Mouse (Mus musculus): ENCODE data around the gene Tmem167b.
"Not testable (repeated sequence)": the region's sequence is repeated elsewhere in the genome, so short reads cannot be mapped to it uniquely, and the experiment has no call there.

The Tmem167b gene

GRCm38 (mm10) chr3:108562133-108562730, at the start of gene Tmem167b:
Gene Tmem167b (minus strand): TSS chr3:108562466.
- DNase-seq = peak; percentile 100

GRCm38 (mm10) chr3:108608906-108609305, 46.6 kb upstream of the Tmem167b start:
- DNase-seq = no peak

- DNase-seq = no peak
Measured at GRCm38 (mm10) chr3:108591530-108592522, 29.6 kb upstream of the Tmem167b start.

- DNase-seq = peak; percentile 100
Measured at GRCm38 (mm10) chr3:108590786-108591529, 28.7 kb upstream of the Tmem167b start, which contains the start of gene Wdr47. Gene Wdr47 (plus strand): TSS chr3:108591279.

- DNase-seq = peak; percentile 60
Measured at GRCm38 (mm10) chr3:108588446-108588845, 26.2 kb upstream of the Tmem167b start.

- DNase-seq = peak; percentile 61
Measured at GRCm38 (mm10) chr3:108584580-108584979, 22.3 kb upstream of the Tmem167b start.

- no peak for DNase-seq
Measured at GRCm38 (mm10) chr3:108574018-108574417, 11.8 kb upstream of the Tmem167b start.

GRCm38 (mm10) chr3:108572309-108573010, 10.2 kb upstream of the Tmem167b start:
- no peak for DNase-seq

GRCm38 (mm10) chr3:108571443-108572294, 9.4 kb upstream of the Tmem167b start, which contains the start of gene Taf13:
Gene Taf13 (plus strand): TSS chr3:108571698.
- DNase-seq = peak; percentile 100

GRCm38 (mm10) chr3:108570813-108571212, 8.5 kb upstream of the Tmem167b start:
- no peak for DNase-seq

GRCm38 (mm10) chr3:108569636-108570035, 7.4 kb upstream of the Tmem167b start:
- DNase-seq = not testable (repeated sequence)

GRCm38 (mm10) chr3:108567990-108568877, 6.0 kb upstream of the Tmem167b start:
- no peak for DNase-seq

- peak; percentile 96 for DNase-seq
Measured at GRCm38 (mm10) chr3:108563309-108563708, 1.0 kb upstream of the Tmem167b start.

GRCm38 (mm10) chr3:108562777-108563271, 558 bp upstream of the Tmem167b start:
- peak; percentile 93 for DNase-seq

GRCm38 (mm10) chr3:108557888-108558287, 4.4 kb downstream of the Tmem167b start:
- DNase-seq = no peak

- DNase-seq = peak; percentile 99
Measured at GRCm38 (mm10) chr3:108554587-108555312, 7.5 kb downstream of the Tmem167b start.

- DNase-seq = no peak
Measured at GRCm38 (mm10) chr3:108554111-108554561, 8.1 kb downstream of the Tmem167b start.

GRCm38 (mm10) chr3:108542299-108542698, 20.0 kb downstream of the Tmem167b start:
- DNase-seq = peak; percentile 64

- peak; percentile 98 for DNase-seq
Measured at GRCm38 (mm10) chr3:108537303-108537702, 25.0 kb downstream of the Tmem167b start.
